Mouse (Mus musculus) liver, postnatal 0 days (tissue): Measurements from ENCODE around the gene Gm20388.

Source experiments
- CTCF ChIP-seq: sonication (generic); IDR thresholded peaks from 2 replicates; pipeline ENCODE4 v1.5.1; 2016; ENCODE audit warnings: antibody characterized with exemption, low read depth
- EP300 ChIP-seq: IDR thresholded peaks from 2 replicates; pipeline ENCODE4 v1.6.1; 2016; ENCODE audit warnings: antibody characterized with exemption, low read depth, mild to moderate bottlenecking

GRCm38 (mm10) chr8:122293484-122293883 lies 2382.8 kb downstream of the Gm20388 start:
- no peak for TF ChIP-seq CTCF
- TF ChIP-seq EP300 = no peak; the same call in 1 of the 2 replicates
